Mouse (Mus musculus) ovary, postnatal 10 days (tissue): ENCODE results near the gene Olfr1276.

ENCODE experiments used
- DNase-seq: peaks from one replicate; pipeline ENCODE4 v3.0.0; 2022; ENCODE audit warnings: low spot score

The Olfr1276 gene

GRCm38 (mm10) chr2:111254216-111254615 lies at the start of gene Olfr1276:
Olfr1276 (plus strand) TSS chr2:111254516.
- DNase-seq, result no peak

GRCm38 (mm10) chr2:111229502-111229901 lies 24.8 kb upstream of the Olfr1276 start, which contains the start of gene 4930430A15Rik:
4930430A15Rik (minus strand) TSS chr2:111229602.
- no peak for DNase-seq

DNA sequence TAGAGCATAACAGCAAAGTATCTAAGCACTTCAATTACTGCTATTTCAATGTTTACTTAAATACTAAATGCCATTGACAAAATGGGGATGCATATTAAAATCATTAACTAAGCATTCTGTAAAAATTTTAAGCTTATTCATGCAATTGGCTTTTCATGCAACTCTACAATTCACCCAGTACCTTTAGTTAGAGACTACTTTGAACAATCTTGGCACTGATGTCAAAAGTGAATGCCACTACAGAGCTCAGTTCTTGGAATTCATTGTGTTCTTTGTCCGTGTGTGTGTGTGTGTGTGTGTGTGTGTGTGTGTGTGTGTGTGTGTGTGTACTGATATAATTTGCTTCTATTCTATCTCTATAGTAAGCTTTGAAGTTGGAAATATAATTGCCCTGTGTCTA lies 19.1 kb upstream of the Olfr1276 start, which contains the start of gene Olfr1275:
Gene Olfr1275 (minus strand): TSS at position 101 of the 400 bp plus-strand sequence.
- no peak for DNase-seq

DNA sequence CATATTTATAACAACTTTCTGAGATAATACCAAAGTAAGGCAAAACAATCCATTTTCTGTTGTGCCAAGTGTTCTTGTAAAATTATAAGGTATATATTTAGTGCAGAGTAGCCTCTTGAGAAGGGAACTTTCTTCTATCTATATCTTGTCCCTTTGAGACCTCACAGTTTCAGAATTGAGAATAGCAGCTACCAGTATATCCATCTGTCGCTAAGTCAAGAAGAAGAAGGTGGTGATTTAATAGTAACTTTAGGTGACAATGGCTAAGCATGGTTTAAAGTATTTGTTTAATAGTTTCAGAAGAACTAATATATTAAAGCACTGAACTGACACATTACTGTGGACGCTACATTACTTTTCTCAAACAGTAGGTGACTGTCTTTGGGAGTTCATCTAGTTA lies 19.7 kb downstream of the Olfr1276 start, which contains the start of gene Olfr1277:
Gene Olfr1277 (minus strand): TSS at position 101 of the 400 bp plus-strand sequence.
- DNase-seq, result no peak

DNA sequence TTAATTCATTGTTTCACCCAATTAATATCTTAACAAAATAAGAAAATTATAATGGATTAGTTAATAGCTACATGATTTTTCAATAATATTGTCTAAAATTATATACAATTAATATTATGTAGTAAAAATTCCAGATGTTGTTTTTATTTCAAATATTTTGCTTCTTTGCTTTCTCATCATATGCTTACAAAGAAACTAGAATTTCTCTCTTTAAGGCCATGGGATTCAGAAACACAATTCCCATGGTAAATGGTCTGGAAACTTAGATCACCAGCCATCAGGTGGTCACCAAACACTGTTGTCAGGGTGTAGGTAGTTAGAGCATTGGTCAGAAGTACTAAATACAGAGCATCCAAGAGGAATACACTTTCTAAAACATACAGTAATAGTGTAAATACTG lies 35.5 kb downstream of the Olfr1276 start, which contains the start of gene Olfr1278:
Gene Olfr1278 (plus strand): TSS at position 301 of the 400 bp plus-strand sequence.
- no peak for DNase-seq

DNA sequence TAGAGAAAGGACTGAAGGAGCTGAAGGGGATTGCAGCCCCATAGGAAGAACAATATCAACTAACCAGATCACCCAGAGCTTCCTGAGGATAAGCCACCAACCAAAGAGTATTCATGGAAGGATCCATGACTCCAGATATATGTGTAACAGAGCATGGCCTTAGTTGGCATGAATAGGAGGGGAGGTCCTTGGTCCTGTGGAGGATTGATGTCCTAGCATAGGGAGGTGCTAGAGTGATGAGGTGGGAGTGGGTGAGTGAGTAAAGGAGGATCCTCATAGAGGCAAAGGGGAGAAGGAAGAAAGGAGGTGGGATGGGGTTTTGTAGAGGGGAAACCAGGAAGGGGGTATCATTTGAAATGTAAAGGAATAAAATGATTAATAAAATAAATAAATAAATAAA lies 44.2 kb downstream of the Olfr1276 start:
- no peak for DNase-seq

GRCm38 (mm10) chr2:111300374-111300773 lies 46.1 kb downstream of the Olfr1276 start, which contains the start of gene Olfr1279:
Olfr1279 (plus strand) TSS chr2:111300635.
- DNase-seq, result no peak
